Mouse (Mus musculus) layer of hippocampus, postnatal 25 days (tissue): ENCODE results near the gene Tmem72. TPM values are rescaled to one million over a fixed set of nuclear protein-coding genes. Genes with fewer than 3 reads are reported as not detected.
A peak's percentile ranks its signal among the peaks of the same experiment; 100 is the strongest.

Experiments
- DNase-seq, 2 experiments: peaks; one replicate each; pipeline ENCODE4 v3.0.0; 2022; ENCODE audit warnings: mixed read lengths in 2 of 2, low spot score in 1 of 2; ENCODE audit errors: extremely low spot score in 1 of 2
- total RNA-seq, 2 experiments: library from RNA; stranded (reverse); gene quantifications; 2 replicates each; pipeline ENCODE4 v1.2.3; 2021

Gene Tmem72
- total RNA-seq, 2 experiments from 2014 or later: 0.21 to 0.22 TPM

GRCm38 (mm10) chr6:116693639-116694038 lies 23.1 kb downstream of the Tmem72 start:
- DNase-seq: no peak

GRCm38 (mm10) chr6:116682317-116682716 lies 34.4 kb downstream of the Tmem72 start:
- DNase-seq: no peak

GRCm38 (mm10) chr6:116679563-116680288 lies 37.0 kb downstream of the Tmem72 start:
- no peak for DNase-seq

- no peak for DNase-seq
These were observed 39.4 kb downstream of the Tmem72 start for GRCm38 (mm10) chr6:116677321-116677720.

- DNase-seq: no peak
These were observed 40.3 kb downstream of the Tmem72 start for GRCm38 (mm10) chr6:116676355-116676913.

- no peak for DNase-seq
These were observed 42.3 kb downstream of the Tmem72 start for GRCm38 (mm10) chr6:116674283-116674886.

GRCm38 (mm10) chr6:116673471-116674282 lies 43.0 kb downstream of the Tmem72 start, which contains the start of gene Rassf4:
Gene Rassf4, minus strand, starts transcription at chr6:116673952.
- peak; percentile 51 to 52 for DNase-seq

- no peak for DNase-seq
These were observed 44.4 kb downstream of the Tmem72 start for GRCm38 (mm10) chr6:116672349-116672748.

- no peak for DNase-seq
These were observed 44.9 kb downstream of the Tmem72 start for GRCm38 (mm10) chr6:116671768-116672167.

GRCm38 (mm10) chr6:116671031-116671430 lies 45.7 kb downstream of the Tmem72 start:
- no peak for DNase-seq

- DNase-seq: no peak
These were observed 46.6 kb downstream of the Tmem72 start for GRCm38 (mm10) chr6:116670144-116670543.

- no peak for DNase-seq
These were observed 47.8 kb downstream of the Tmem72 start for GRCm38 (mm10) chr6:116668682-116669470.

GRCm38 (mm10) chr6:116667382-116667781 lies 49.3 kb downstream of the Tmem72 start:
- no peak for DNase-seq

- DNase-seq: no peak
These were observed 49.8 kb downstream of the Tmem72 start for GRCm38 (mm10) chr6:116666892-116667291.

- no peak for DNase-seq
These were observed 50.5 kb downstream of the Tmem72 start for GRCm38 (mm10) chr6:116666085-116666750.

- no peak for DNase-seq
These were observed 51.9 kb downstream of the Tmem72 start for GRCm38 (mm10) chr6:116664830-116665229.

- DNase-seq: no peak
These were observed 52.7 kb downstream of the Tmem72 start for GRCm38 (mm10) chr6:116664031-116664430.

- DNase-seq: no peak
These were observed 53.3 kb downstream of the Tmem72 start for GRCm38 (mm10) chr6:116663364-116663763.

GRCm38 (mm10) chr6:116653684-116654454 lies 62.8 kb downstream of the Tmem72 start:
- peak; percentile 33 to 78 for DNase-seq
